Mouse (Mus musculus): ENCODE results near the gene Arl10.

DNA sequence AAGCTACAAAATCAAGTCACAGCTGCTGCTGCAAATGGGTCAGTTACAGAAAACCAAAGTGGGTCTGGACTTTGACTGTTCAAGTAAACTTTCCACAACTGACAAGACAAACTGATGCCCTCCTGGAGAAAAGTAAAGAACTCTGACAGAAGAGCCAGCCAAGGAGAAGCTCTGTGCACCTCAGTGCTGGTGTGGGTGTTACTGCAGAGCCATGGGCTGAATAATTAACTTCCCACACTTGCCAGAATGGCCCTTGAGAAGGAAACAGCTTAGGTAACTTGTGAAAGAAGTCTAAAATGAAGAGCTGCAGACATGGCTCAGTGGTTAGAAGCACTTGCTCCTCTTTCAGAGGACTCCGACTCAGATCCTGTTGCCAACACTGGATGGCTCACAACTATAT is 17.2 kb upstream of the Arl10 start:
- TF ChIP-seq CTCF (IDR thresholded peaks at IDR 0.05; ENCODE audit: borderline replicate concordance, control insufficient read depth, extremely low read depth, insufficient read depth, low read length, poor library complexity) (no peak), POLR2A (IDR thresholded peaks at IDR 0.05; ENCODE audit: control insufficient read depth, extremely low read depth, insufficient read depth, low read length, poor library complexity) (no peak)

Data from thymus, adult 2 months (tissue).